ENCODE assay signal across 22 mouse cellular contexts in the genomic region with DNA sequence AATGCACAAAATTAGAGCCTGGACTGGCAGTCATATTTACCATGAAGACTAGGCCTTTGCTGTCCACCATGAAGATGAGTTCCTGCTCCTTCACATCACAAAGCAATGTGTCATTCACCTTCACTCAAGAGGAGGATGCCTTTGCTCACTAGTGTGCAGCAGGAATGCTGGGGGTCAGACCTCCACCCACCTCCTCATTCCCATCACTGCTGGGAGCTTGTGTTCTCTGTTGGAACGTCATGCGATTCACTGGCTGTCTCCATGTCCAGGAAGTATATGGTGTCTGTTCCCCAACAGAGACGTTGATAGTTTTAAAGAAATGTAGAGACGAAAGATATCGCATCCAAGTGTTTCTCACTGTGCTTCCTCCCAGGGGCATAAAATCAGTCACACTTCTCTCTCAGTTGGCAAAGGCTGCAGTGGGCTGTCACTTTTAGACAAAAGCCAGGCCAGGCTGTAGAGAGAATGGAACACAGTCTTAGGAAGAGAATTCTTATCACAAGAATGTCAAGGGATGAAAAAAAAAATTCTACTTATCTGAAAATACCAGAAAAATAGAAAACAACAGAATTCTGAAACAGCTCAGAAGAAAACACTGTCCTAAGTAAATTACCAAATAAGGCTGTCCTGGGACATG. TPM values are rescaled to one million over a fixed set of nuclear protein-coding genes. Genes with fewer than 3 reads are reported as not detected.
A peak's percentile ranks its signal among the peaks of the same experiment; 100 is the strongest.
DNase-seq lines count a peak whose midpoint lies in the region; ATAC-seq and TF ChIP-seq lines count a peak whose summit lies in the region.
"Had no signal": no experiment of that assay in that cellular context is flagged by ENCODE, and none has a peak within 500 bp of the region (broad histone marks: within the 10 kb centered on the region; RNA-seq: fewer than 3 reads in every experiment).

No protein-coding gene starts in this region.

- TF ChIP-seq CTCF in intestine, postnatal 0 days (IDR thresholded peaks at IDR 0.05; ENCODE audit: low read depth) = no peak
- TF ChIP-seq CTCF in lung, adult 2 months (IDR thresholded peaks at IDR 0.05; ENCODE audit: insufficient read depth, low read length) = no peak
- no peak for TF ChIP-seq CTCF in liver, postnatal 0 days (IDR thresholded peaks at IDR 0.05; ENCODE audit: low read depth)

- intact Hi-C loops in heart, postnatal 36 days (cut with DNase I) = no loop called here

- TF ChIP-seq POLR2A in lung, adult 2 months (IDR thresholded peaks at IDR 0.05; ENCODE audit: borderline replicate concordance, extremely low read depth, low read depth, low read length) = no peak

- H3K36me3 ChIP-seq in intestine, embryonic 14.5 days (ENCODE audit: control insufficient read depth, insufficient read depth, low read length) = no peaks in the 10 kb centered on the region
- H3K36me3 ChIP-seq in intestine, postnatal 0 days (ENCODE audit: control insufficient read depth, insufficient read depth) = no peaks in the 10 kb centered on the region
- H3K36me3 ChIP-seq in lung, embryonic 16.5 days (ENCODE audit: control insufficient read depth, insufficient read depth, low read length) = no peaks in the 10 kb centered on the region
- H3K36me3 ChIP-seq in heart, embryonic 12.5 days = no peaks in the 10 kb centered on the region
- H3K36me3 ChIP-seq in liver, postnatal 0 days (replicated peaks; ENCODE audit: insufficient read depth, low read length) = no peaks in the 10 kb centered on the region
- H3K36me3 ChIP-seq: forebrain, embryonic 12.5 days; hindbrain, embryonic 13.5 days; neural tube, embryonic 15.5 days had no signal

- no peak overlapping the region for H3K4me2 ChIP-seq in intestine, embryonic 14.5 days (ENCODE audit: low read length)
- H3K4me2 ChIP-seq in intestine, postnatal 0 days (replicated peaks; ENCODE audit: low read depth) = no peak overlapping the region
- no peak overlapping the region for H3K4me2 ChIP-seq in lung, embryonic 16.5 days (ENCODE audit: low read depth, low read length)
- peak overlapping the region; percentile 54 for H3K4me2 ChIP-seq in heart, embryonic 12.5 days
- no peak overlapping the region for H3K4me2 ChIP-seq in liver, postnatal 0 days (ENCODE audit: low read depth, low read length)
- H3K4me2 ChIP-seq: forebrain, embryonic 12.5 days; hindbrain, embryonic 13.5 days; midbrain, embryonic 11.5 days; neural tube, embryonic 15.5 days had no signal

- TF ChIP-seq EP300 in liver, postnatal 0 days (IDR thresholded peaks at IDR 0.05; ENCODE audit: low read depth) = no peak

- H3K4me3 ChIP-seq in intestine, embryonic 14.5 days (ENCODE audit: low read depth, low read length) = no peak overlapping the region
- H3K4me3 ChIP-seq in intestine, postnatal 0 days (ENCODE audit: low read depth, low read length) = no peak overlapping the region
- no peak overlapping the region for H3K4me3 ChIP-seq in lung, embryonic 16.5 days (ENCODE audit: low read length)
- H3K4me3 ChIP-seq in lung, adult 2 months (replicated peaks; ENCODE audit: extremely low read depth, low read depth, low read length) = no peak overlapping the region
- H3K4me3 ChIP-seq in heart, embryonic 12.5 days = no peak overlapping the region
- no peak overlapping the region for H3K4me3 ChIP-seq in liver, postnatal 0 days (ENCODE audit: low read depth, low read length)
- H3K4me3 ChIP-seq: forebrain, embryonic 12.5 days; hindbrain, embryonic 13.5 days; layer of hippocampus, adult 2 months; neural tube, embryonic 15.5 days had no signal

- 35% methylated on average over 5 of the region's 5 CpGs for WGBS in intestine, embryonic 14.5 days
- 64% methylated on average over 5 of the region's 5 CpGs for WGBS in intestine, postnatal 0 days
- 39% methylated on average over 5 of the region's 5 CpGs for WGBS in lung, embryonic 16.5 days
- WGBS in lung, adult 2 months = 60% methylated on average over 5 of the region's 5 CpGs
- WGBS in heart, embryonic 12.5 days = 17% methylated on average over 5 of the region's 5 CpGs
- WGBS in liver, postnatal 0 days (ENCODE audit: insufficient replicate concordance) = 71% methylated on average over 5 of the region's 5 CpGs

- no peaks in the 10 kb centered on the region; the same call in 1 of the 2 replicates for H3K4me1 ChIP-seq in intestine, embryonic 14.5 days (replicated peaks; ENCODE audit: control insufficient read depth, insufficient read depth, low read length)
- H3K4me1 ChIP-seq in intestine, postnatal 0 days (replicated peaks; ENCODE audit: control insufficient read depth, insufficient read depth, low read length) = no peaks in the 10 kb centered on the region
- H3K4me1 ChIP-seq in lung, embryonic 16.5 days (replicated peaks; ENCODE audit: control insufficient read depth, insufficient read depth, low read length) = peaks cover 4% of the 10 kb centered on the region
- no peaks in the 10 kb centered on the region for H3K4me1 ChIP-seq in lung, adult 2 months (ENCODE audit: control insufficient read depth, insufficient read depth, low read length)
- H3K4me1 ChIP-seq in heart, embryonic 12.5 days (replicated peaks) = peaks cover 38% of the 10 kb centered on the region
- no peaks in the 10 kb centered on the region for H3K4me1 ChIP-seq in liver, postnatal 0 days (ENCODE audit: insufficient read depth)
- H3K4me1 ChIP-seq: forebrain, embryonic 12.5 days; hindbrain, embryonic 13.5 days; neural tube, embryonic 15.5 days had no signal

- no peak overlapping the region for H3K27ac ChIP-seq in intestine, embryonic 14.5 days (ENCODE audit: low read depth)
- H3K27ac ChIP-seq in intestine, postnatal 0 days (ENCODE audit: low read depth, low read length) = no peak overlapping the region
- 0 out of 2 replicates have a peak overlapping the region, but pooled peaks have one; percentile 6 for H3K27ac ChIP-seq in lung, embryonic 16.5 days (ENCODE audit: low read length)
- peak overlapping the region; percentile 63 for H3K27ac ChIP-seq in heart, embryonic 12.5 days (ENCODE audit: poor library complexity, severe bottlenecking)
- H3K27ac ChIP-seq in liver, postnatal 0 days (ENCODE audit: low read depth) = no peak overlapping the region
- H3K27ac ChIP-seq: forebrain, embryonic 12.5 days; hindbrain, embryonic 13.5 days; layer of hippocampus, adult 2 months; macrophage; neural tube, embryonic 15.5 days had no signal

- no peak for DNase-seq in intestine, embryonic 14.5 days (ENCODE audit: low spot score)
- no peak for DNase-seq in lung, adult 2 months
- DNase-seq in heart, postnatal 36 days = peak; percentile 9 to 10
- DNase-seq in liver, postnatal 0 days = no peak
- DNase-seq in embryo, embryonic 11 days = no peak
- DNase-seq: adrenal gland, adult 2 months; cerebellum, adult 9-11 months; gastrocnemius, postnatal 14 days; kidney, adult 18-20 months; left cerebral cortex, postnatal 4 days; right cerebral cortex, postnatal 4 days; thymus, postnatal 36 days had no signal

- no peak overlapping the region for H3K9ac ChIP-seq in intestine, embryonic 14.5 days (ENCODE audit: low read length)
- H3K9ac ChIP-seq in intestine, postnatal 0 days (ENCODE audit: low read depth, low read length) = no peak overlapping the region
- H3K9ac ChIP-seq in lung, embryonic 16.5 days (ENCODE audit: low read length) = no peak overlapping the region
- no peak overlapping the region for H3K9ac ChIP-seq in heart, embryonic 12.5 days
- no peak overlapping the region for H3K9ac ChIP-seq in liver, postnatal 0 days (replicated peaks)
- H3K9ac ChIP-seq: forebrain, embryonic 12.5 days; hindbrain, embryonic 13.5 days; neural tube, embryonic 15.5 days had no signal

- ATAC-seq in intestine, embryonic 14.5 days (replicated peaks; ENCODE audit: low FRiP score, low TSS enrichment, low read depth) = 0 out of 2 replicates have a peak, but pooled peaks have one; percentile 43
- ATAC-seq in intestine, postnatal 0 days = no peak
- peak; percentile 53 for ATAC-seq in lung, embryonic 16.5 days (ENCODE audit: low read depth)
- peak; percentile 82 for ATAC-seq in heart, embryonic 12.5 days (ENCODE audit: insufficient number of reproducible peaks, low FRiP score)
- no peak for ATAC-seq in liver, postnatal 0 days

- no peaks in the 10 kb centered on the region for H3K27me3 ChIP-seq in intestine, embryonic 14.5 days (replicated peaks; ENCODE audit: control insufficient read depth, insufficient read depth, low read length)
- no peaks in the 10 kb centered on the region for H3K27me3 ChIP-seq in intestine, postnatal 0 days (replicated peaks; ENCODE audit: control insufficient read depth, insufficient read depth, low read length)
- H3K27me3 ChIP-seq in lung, embryonic 16.5 days (ENCODE audit: control insufficient read depth, insufficient read depth, low read depth, low read length) = no peaks in the 10 kb centered on the region
- no peaks in the 10 kb centered on the region for H3K27me3 ChIP-seq in heart, embryonic 12.5 days (replicated peaks)
- no peaks in the 10 kb centered on the region for H3K27me3 ChIP-seq in liver, postnatal 0 days (ENCODE audit: insufficient read depth, low read length)
- H3K27me3 ChIP-seq: forebrain, embryonic 12.5 days; hindbrain, embryonic 13.5 days; neural tube, embryonic 15.5 days had no signal

- H3K9me3 ChIP-seq in intestine, embryonic 14.5 days (ENCODE audit: control insufficient read depth, low read length) = no peaks in the 10 kb centered on the region
- H3K9me3 ChIP-seq in intestine, postnatal 0 days (ENCODE audit: control insufficient read depth) = no peaks in the 10 kb centered on the region
- H3K9me3 ChIP-seq in lung, embryonic 16.5 days (ENCODE audit: control insufficient read depth, low read length) = no peaks in the 10 kb centered on the region
- H3K9me3 ChIP-seq in heart, embryonic 12.5 days (replicated peaks) = peaks cover 7% of the 10 kb centered on the region; the same call in 1 of the 2 replicates
- no peaks in the 10 kb centered on the region for H3K9me3 ChIP-seq in liver, postnatal 0 days (ENCODE audit: low read length)
- H3K9me3 ChIP-seq: forebrain, embryonic 12.5 days; hindbrain, embryonic 13.5 days; neural tube, embryonic 15.5 days had no signal

RNA-seq across cellular contexts. Expression of gene Frem1, which starts 52.0 kb away (rescaled TPM):
- 18.2 and 19.5 TPM in 2 replicates for polyA plus RNA-seq in intestine, embryonic 14.5 days (2014; fragmentation: Nextera tagmentation; extraction: Ambion mirVana)
- 1.5 and 1.6 TPM in 2 replicates for polyA plus RNA-seq in intestine, postnatal 0 days (2015; fragmentation: Nextera tagmentation; extraction: Ambion mirVana)
- 31.9 and 33.6 TPM in 2 replicates for polyA plus RNA-seq in lung, embryonic 16.5 days (2015; fragmentation: Nextera tagmentation; extraction: Ambion mirVana)
- polyA plus RNA-seq in lung, adult 2 months (2012; rRNA removed) = 4.1 TPM in 2 replicates
- 8.3 and 10.2 TPM in 2 replicates for polyA plus RNA-seq in heart, embryonic 12.5 days (2016; fragmentation: Nextera tagmentation; extraction: Ambion mirVana)
- total RNA-seq in heart, postnatal 36 days (2021) = under 1 TPM; 0.25 to 0.30 TPM
- polyA plus RNA-seq in liver, postnatal 0 days (2015; fragmentation: Nextera tagmentation; extraction: Ambion mirVana) = 0.27 and 0.35 TPM in 2 replicates
- total RNA-seq: MEL had no signal
- polyA plus RNA-seq: macrophage had no signal

Comparison
In these comparisons a context has a peak if more than half of its experiments do, and no peak if none do; other contexts are left out.
1. ATAC-seq: peak in intestine, embryonic 14.5 days (single experiment), lung, embryonic 16.5 days (single experiment) and heart, embryonic 12.5 days (single experiment); none in intestine, postnatal 0 days (single experiment) and liver, postnatal 0 days (single experiment).
2. DNase-seq: peak in heart, postnatal 36 days (2 of 2); none in intestine, embryonic 14.5 days (single experiment), lung, adult 2 months (single experiment), liver, postnatal 0 days (single experiment) and embryo, embryonic 11 days (single experiment).
3. H3K27ac ChIP-seq: peak in lung, embryonic 16.5 days (single experiment) and heart, embryonic 12.5 days (single experiment); none in intestine, embryonic 14.5 days (single experiment), intestine, postnatal 0 days (single experiment) and liver, postnatal 0 days (single experiment).